Mouse (Mus musculus) layer of hippocampus, adult 2 months (tissue): ENCODE results near the gene Rps6kc1. TPM values are rescaled to one million over a fixed set of nuclear protein-coding genes. Genes with fewer than 3 reads are reported as not detected.

ENCODE experiments used
- DNase-seq, 2 experiments: peaks; one replicate each; pipeline ENCODE4 v3.0.0; 2022; ENCODE audit warnings: low spot score in 2 of 2
- H3K27ac ChIP-seq: fragments of 200-600 bp; 2 replicates; pipeline ENCODE4 v1.8.1; 2022
- H3K4me3 ChIP-seq: fragments of 200-600 bp; 2 replicates; pipeline ENCODE4 v1.8.1; 2022; ENCODE audit warnings: mild to moderate bottlenecking
- CTCF ChIP-seq: fragments of 200-600 bp; conservative IDR thresholded peaks from 2 replicates; pipeline ENCODE4 v1.8.1; 2022; ENCODE audit warnings: antibody characterized with exemption, mild to moderate bottlenecking, moderate library complexity
- total RNA-seq, 2 experiments: library from RNA; stranded (reverse); gene quantifications; 2 replicates each; pipeline ENCODE4 v1.2.3; 2021

Rps6kc1 gene
- total RNA-seq, 2 experiments from 2014 or later = 83.7 to 85.8 TPM

GRCm38 (mm10) chr1:190888646-190889045 is 22.9 kb downstream of the Rps6kc1 start:
- no peak overlapping the region for H3K4me3 ChIP-seq
- no peak overlapping the region for H3K27ac ChIP-seq
- no peak for DNase-seq
- no peak for TF ChIP-seq CTCF

DNA sequence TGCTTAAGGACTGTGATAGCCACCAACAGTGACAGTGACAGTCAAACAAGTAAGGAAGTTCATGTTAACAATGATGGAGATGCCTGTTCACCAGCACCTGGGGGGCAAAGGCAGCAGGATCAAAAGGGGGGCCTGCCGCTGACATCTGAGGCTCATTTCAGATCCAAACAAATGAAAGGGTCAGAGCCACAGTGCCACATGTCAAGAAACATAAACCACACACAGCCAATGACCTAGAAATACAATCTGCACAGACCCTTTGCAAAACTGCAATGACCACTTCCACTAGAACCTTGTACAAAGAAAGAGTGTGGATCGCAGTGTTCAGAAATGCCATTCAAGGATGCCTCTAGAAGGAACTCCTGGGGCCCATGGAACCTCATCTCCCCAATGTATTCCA is 23.5 kb downstream of the Rps6kc1 start:
- no peak for DNase-seq
- TF ChIP-seq CTCF = no peak
- no peak overlapping the region for H3K27ac ChIP-seq
- H3K4me3 ChIP-seq = no peak overlapping the region

GRCm38 (mm10) chr1:190886014-190886413 is 25.6 kb downstream of the Rps6kc1 start:
- TF ChIP-seq CTCF = no peak
- Histone ChIP-seq H3K4me3 (no peak overlapping the region), H3K27ac (no peak overlapping the region)
- no peak for DNase-seq

GRCm38 (mm10) chr1:190881422-190881821 is 30.1 kb downstream of the Rps6kc1 start:
- DNase-seq = peak; percentile 48 to 75
- Histone ChIP-seq H3K27ac (no peak overlapping the region), H3K4me3 (no peak overlapping the region)
- TF ChIP-seq CTCF = peak; percentile 85

DNA sequence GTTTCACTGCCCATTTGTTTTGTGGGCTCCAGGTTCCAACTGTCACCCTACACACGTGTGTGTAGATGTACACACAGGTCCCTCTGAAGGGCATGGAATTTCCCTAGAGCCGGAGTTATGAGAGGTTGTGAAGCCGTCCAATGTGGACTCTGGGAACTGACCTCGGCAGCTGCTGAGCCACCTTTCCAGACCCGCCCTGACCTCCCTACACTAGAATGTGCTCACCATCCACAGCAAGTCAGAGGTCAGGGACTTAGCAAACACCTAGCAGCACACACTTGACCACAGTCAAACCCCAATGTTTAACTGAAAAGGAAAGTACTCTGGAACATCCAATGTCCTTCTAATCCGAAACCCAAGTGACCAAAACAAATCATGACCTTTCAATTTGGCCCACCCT is 30.9 kb downstream of the Rps6kc1 start:
- TF ChIP-seq CTCF = no peak
- no peak for DNase-seq
- no peak overlapping the region for H3K27ac ChIP-seq
- no peak overlapping the region for H3K4me3 ChIP-seq

- no peak for TF ChIP-seq CTCF
- H3K4me3 ChIP-seq = no peak overlapping the region
- H3K27ac ChIP-seq = peak overlapping the region; percentile 81
- DNase-seq = peak; percentile 48 to 64
These were observed 35.8 kb downstream of the Rps6kc1 start for GRCm38 (mm10) chr1:190875751-190876150.

- TF ChIP-seq CTCF = no peak
- H3K27ac ChIP-seq = peak overlapping the region; percentile 81
- no peak for DNase-seq
- no peak overlapping the region for H3K4me3 ChIP-seq
These were observed 36.5 kb downstream of the Rps6kc1 start for GRCm38 (mm10) chr1:190875089-190875488.

- no peak overlapping the region for H3K27ac ChIP-seq
- no peak overlapping the region for H3K4me3 ChIP-seq
- no peak for DNase-seq
- TF ChIP-seq CTCF = no peak
These were observed 40.5 kb downstream of the Rps6kc1 start for GRCm38 (mm10) chr1:190871068-190871467.

DNA sequence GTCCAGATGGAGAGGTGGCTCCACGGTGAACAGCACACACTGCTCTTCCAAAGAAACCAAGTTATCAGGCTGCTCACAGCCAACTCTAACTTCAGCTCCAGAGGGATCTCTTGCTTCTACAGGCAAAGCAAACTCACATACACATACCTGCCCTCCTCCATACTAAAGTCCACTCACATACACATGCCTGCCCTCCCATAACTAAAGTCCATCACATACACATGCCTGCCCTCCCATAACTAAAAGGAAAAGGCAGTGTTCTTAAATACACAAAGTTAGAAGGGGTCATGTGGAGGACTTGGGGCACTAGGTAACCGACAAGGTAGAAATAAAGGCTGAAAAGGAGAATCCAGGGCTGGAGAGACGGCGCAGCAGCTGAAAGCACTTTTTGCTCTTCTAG is 41.6 kb downstream of the Rps6kc1 start:
- Histone ChIP-seq H3K4me3 (no peak overlapping the region), H3K27ac (no peak overlapping the region; the same call in 1 of the 2 replicates)
- DNase-seq = no peak
- no peak for TF ChIP-seq CTCF

DNA sequence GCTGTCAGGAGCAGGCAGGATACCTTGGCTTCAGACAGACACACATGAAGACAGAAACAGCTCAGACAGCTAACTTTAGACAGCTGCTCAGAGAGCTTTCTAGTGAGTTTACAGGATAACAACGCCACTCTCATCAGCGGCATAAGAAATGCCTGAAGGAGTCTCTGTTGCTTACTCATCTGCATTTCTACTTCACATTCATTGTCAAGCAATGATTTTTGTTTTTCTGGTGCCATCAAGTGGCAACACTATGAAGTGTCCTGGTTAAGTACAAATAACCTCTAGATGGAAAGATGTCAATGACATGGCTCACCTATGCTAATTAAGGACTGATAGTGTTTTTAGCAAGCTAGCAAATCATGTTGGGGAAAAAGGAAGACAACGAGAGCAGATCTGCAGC is 42.8 kb downstream of the Rps6kc1 start:
- DNase-seq = no peak
- TF ChIP-seq CTCF = peak; percentile 78
- Histone ChIP-seq H3K27ac (no peak overlapping the region), H3K4me3 (no peak overlapping the region)

DNA sequence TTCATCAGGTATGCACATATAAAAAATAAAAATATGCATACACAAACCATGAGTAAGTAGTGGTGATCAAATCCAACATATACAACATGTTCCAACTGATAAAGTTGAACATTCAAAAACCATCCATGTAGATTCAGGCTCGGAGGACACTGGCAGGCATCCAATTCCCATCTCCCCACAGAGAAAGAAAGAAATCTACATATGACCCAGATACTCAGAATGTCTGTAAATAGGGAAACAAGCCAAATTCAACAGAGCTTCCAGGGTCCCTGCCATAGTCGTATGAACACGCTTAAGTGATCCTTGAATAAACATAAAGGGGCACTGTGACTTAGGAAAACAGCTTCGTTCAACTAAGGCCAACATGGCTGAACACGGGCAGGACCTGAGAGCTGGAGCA is 49.9 kb downstream of the Rps6kc1 start:
- Histone ChIP-seq H3K4me3 (no peak overlapping the region), H3K27ac (no peak overlapping the region)
- DNase-seq = no peak
- no peak for TF ChIP-seq CTCF

DNA sequence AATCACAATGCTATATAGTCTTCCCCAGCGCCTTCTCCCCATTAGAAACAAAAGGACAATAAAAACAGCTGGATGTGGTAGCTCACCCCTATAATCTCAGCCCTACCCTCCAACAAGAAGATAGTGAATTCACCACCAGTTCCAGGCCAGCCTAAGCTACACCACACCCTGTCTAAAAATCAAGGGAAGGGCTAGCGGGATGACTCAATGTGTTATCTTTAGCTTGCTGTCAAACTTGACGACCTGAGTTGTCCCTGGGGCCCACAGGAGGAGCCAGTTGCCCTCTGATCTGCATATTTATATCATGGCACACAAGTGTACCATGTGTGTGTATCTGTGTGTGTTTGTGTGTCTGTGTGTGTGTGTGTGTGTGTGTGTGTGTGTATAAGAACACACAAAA is 57.1 kb downstream of the Rps6kc1 start:
- TF ChIP-seq CTCF = no peak
- H3K4me3 ChIP-seq = no peak overlapping the region
- no peak for DNase-seq
- no peak overlapping the region for H3K27ac ChIP-seq

DNA sequence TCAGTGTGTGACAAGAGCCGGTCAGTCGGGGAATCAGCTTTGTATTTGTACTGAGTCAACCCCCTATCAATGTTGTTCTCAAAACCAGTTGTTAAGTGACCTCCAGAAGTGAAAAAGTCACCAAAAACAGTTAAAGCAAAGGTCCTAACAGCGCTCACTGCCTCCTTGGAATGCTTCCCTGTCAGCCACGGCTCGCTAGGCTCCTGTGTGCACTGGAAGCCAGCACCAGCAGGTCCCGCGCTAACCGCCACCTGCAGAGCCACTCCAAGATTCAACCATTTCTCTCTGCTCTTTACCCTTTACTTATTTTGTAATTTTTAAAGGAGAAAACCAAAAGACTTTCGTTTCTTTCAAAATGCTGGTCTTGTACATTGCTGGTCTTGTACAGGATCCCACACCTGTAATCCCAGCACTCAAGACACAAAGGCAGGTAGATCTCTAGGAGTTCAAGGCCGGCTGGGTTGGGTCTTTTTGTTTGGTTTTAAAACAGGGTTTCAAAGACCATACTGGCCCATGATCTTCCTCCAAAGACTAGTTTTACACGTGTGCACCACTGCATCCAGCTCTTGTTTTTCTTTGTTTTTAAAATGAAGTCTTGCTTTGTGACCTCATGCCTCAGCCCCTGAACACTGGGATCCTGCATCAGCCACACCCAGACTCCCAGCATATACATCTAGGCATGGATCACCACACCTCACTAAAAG is 62.3 kb downstream of the Rps6kc1 start:
- H3K27ac ChIP-seq = no peak overlapping the region
- DNase-seq = no peak
- TF ChIP-seq CTCF = no peak
- no peak overlapping the region for H3K4me3 ChIP-seq

DNA sequence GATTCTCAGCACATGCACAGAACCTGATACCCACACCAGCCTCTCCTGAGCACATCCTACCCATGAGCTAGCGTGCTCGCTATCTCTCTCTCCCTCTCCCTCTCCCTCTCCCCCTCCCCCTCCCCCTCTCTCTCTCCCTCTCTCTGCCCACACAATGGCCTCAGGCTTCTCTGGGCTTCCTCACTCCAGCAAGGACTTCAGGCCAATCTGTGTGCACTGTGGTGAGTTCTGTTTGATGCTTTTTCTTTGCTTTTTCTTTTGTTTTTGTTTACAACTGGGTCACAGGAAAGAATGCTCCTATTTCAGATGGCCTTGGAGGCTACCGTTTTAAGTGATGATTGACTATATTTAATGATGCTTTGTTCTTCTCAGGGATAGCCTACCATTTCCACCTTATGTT is 62.9 kb downstream of the Rps6kc1 start:
- H3K27ac ChIP-seq = no peak overlapping the region
- TF ChIP-seq CTCF = no peak
- DNase-seq = no peak
- no peak overlapping the region for H3K4me3 ChIP-seq
